Mouse (Mus musculus) CH12.LX (cell line): ENCODE measurements at regions not wholly inside any gene's neighbourhood (a gene's known extent, or its start where the extent isn't known, plus 50 kb on each side); places are given as distances from the start of the nearest gene placed in this dataset.

Experiments
- DNase-seq: peaks from one replicate; pipeline ENCODE4 v3.0.0-alpha.2; 2013; ENCODE audit errors: extremely low read depth
- H3K27ac ChIP-seq: 2 replicates; pipeline ENCODE4 v1.5.1; 2012; ENCODE audit warnings: low read depth, mild to moderate bottlenecking, control low read depth, moderate library complexity; ENCODE audit not compliant: insufficient read depth
- H3K27me3 ChIP-seq: replicated peaks from 2 replicates; pipeline ENCODE3; 2012; ENCODE audit warnings: inconsistent platforms
- H3K36me3 ChIP-seq, 2 experiments: replicated peaks in 1 of 2; 2 replicates each; pipeline versions ENCODE3 to v1.6.1; 2012; ENCODE audit warnings: inconsistent platforms in 1 of 2, low read length in 1 of 2, mild to moderate bottlenecking in 1 of 2, mixed read lengths in 1 of 2, moderate library complexity in 1 of 2; ENCODE audit not compliant: control insufficient read depth in 1 of 2, insufficient read depth in 1 of 2
- H3K4me1 ChIP-seq, 2 experiments: 2 replicates each; pipeline ENCODE4 v1.6.1; 2012; ENCODE audit warnings: inconsistent platforms in 1 of 2, moderate library complexity in 1 of 2; ENCODE audit not compliant: insufficient read depth in 2 of 2, control insufficient read depth in 1 of 2
- H3K4me2 ChIP-seq: 2 replicates; pipeline ENCODE4 v1.6.1; 2012; ENCODE audit warnings: low read depth, mild to moderate bottlenecking, control low read depth; ENCODE audit not compliant: poor library complexity, insufficient read depth, severe bottlenecking
- H3K4me3 ChIP-seq, 3 experiments: fragments of 150-350 bp in 1 of 3; sonication (generic) in 1 of 3; replicated peaks in 1 of 3; 2 replicates each; pipeline versions ENCODE3 to v1.5.1; 2011 to 2012; ENCODE audit warnings: low read depth in 2 of 3, low read length in 2 of 3, mild to moderate bottlenecking in 2 of 3, moderate library complexity in 2 of 3, control low read depth in 1 of 3, improper control_type of control experiment in 1 of 3, inconsistent platforms in 1 of 3, mixed read lengths in 1 of 3; ENCODE audit not compliant: poor library complexity in 1 of 3
- H3K79me2 ChIP-seq: replicated peaks from 2 replicates; pipeline ENCODE4 v1.6.1; 2012; ENCODE audit warnings: mild to moderate bottlenecking, moderate library complexity; ENCODE audit not compliant: control insufficient read depth, poor library complexity, insufficient read depth, severe bottlenecking; ENCODE audit errors: extremely low read depth
- H3K9ac ChIP-seq: 2 replicates; pipeline ENCODE4 v1.6.1; 2012; ENCODE audit warnings: low read depth, mild to moderate bottlenecking, control low read depth, moderate library complexity; ENCODE audit not compliant: insufficient read depth
- H3K9me3 ChIP-seq: replicated peaks from 2 replicates; pipeline ENCODE3; 2012; ENCODE audit warnings: low read length, inconsistent platforms, mixed read lengths
- ELF1 ChIP-seq: IDR thresholded peaks from 2 replicates; pipeline ENCODE4 v1.6.1; 2014; ENCODE audit warnings: low read depth, mild to moderate bottlenecking, inconsistent platforms, low read length, improper control_type of control experiment
- ETS1 ChIP-seq: conservative IDR thresholded peaks from 2 replicates; pipeline ENCODE4 v1.6.1; 2012; ENCODE audit warnings: low read depth, mild to moderate bottlenecking, inconsistent platforms, low read length, improper control_type of control experiment, moderate library complexity
- IRF4 ChIP-seq: IDR thresholded peaks from 2 replicates; pipeline ENCODE4 v1.6.1; 2014; ENCODE audit warnings: low read depth, mild to moderate bottlenecking, inconsistent platforms, low read length, improper control_type of control experiment
- JUND ChIP-seq: conservative IDR thresholded peaks from 2 replicates; pipeline ENCODE4 v1.6.1; 2011; ENCODE audit warnings: low read depth, low read length, improper control_type of control experiment
- MAZ ChIP-seq: IDR thresholded peaks from 2 replicates; pipeline ENCODE4 v1.6.1; 2012; ENCODE audit warnings: low read depth, mild to moderate bottlenecking, inconsistent platforms, low read length, improper control_type of control experiment, moderate library complexity
- MEF2A ChIP-seq: IDR thresholded peaks from 2 replicates; pipeline ENCODE4 v1.6.1; 2014; ENCODE audit warnings: low read depth, mild to moderate bottlenecking, inconsistent platforms, low read length, improper control_type of control experiment, borderline replicate concordance
- MXI1 ChIP-seq: IDR thresholded peaks from 2 replicates; pipeline ENCODE4 v1.6.1; 2011; ENCODE audit warnings: mild to moderate bottlenecking, low read depth, low read length, improper control_type of control experiment
- MYC ChIP-seq: IDR thresholded peaks from 2 replicates; pipeline ENCODE4 v1.6.1; 2011; ENCODE audit warnings: low read depth, mild to moderate bottlenecking, improper control_type of control experiment, low read length
- NELFE ChIP-seq: IDR thresholded peaks from 2 replicates; pipeline ENCODE4 v1.6.1; 2011; ENCODE audit warnings: low read depth, low read length, improper control_type of control experiment
- POLR2A ChIP-seq: IDR thresholded peaks from 2 replicates; pipeline ENCODE4 v1.6.1; 2011; ENCODE audit warnings: low read depth, mild to moderate bottlenecking, improper control_type of control experiment, low read length
- RAD21 ChIP-seq: IDR thresholded peaks from 2 replicates; pipeline ENCODE4 v1.6.1; 2011; ENCODE audit warnings: low read depth, mild to moderate bottlenecking, low read length, improper control_type of control experiment, moderate library complexity
- SIN3A ChIP-seq: IDR thresholded peaks from 2 replicates; pipeline ENCODE4 v1.6.1; 2012; ENCODE audit warnings: low read length, improper control_type of control experiment, inconsistent platforms
- UBTF ChIP-seq: IDR thresholded peaks from 2 replicates; pipeline ENCODE4 v1.6.1; 2012; ENCODE audit warnings: low read depth, mild to moderate bottlenecking, inconsistent platforms, low read length, improper control_type of control experiment, moderate library complexity
- USF1 ChIP-seq: IDR thresholded peaks from 2 replicates; pipeline ENCODE4 v1.6.1; 2014; ENCODE audit warnings: low read depth, mild to moderate bottlenecking, inconsistent platforms, low read length, improper control_type of control experiment
- ZNF384 ChIP-seq: IDR thresholded peaks from 2 replicates; pipeline ENCODE4 v1.6.1; 2012; ENCODE audit warnings: low read depth, low read length, improper control_type of control experiment, inconsistent platforms
- dilution Hi-C: fragments of 300-500 bp; cut with MboI; formaldehyde crosslinking; loops from 2 replicates; pipeline ENCODE4 v1.14.3; 2020; ENCODE audit warnings: low sequenced_read_pairs; ENCODE audit not compliant: extremely low pct_unique_long_range_greater_than_20kb, extremely low pct_ligation_motif_present
- in situ Hi-C: fragments of 300-500 bp; cut with MboI; formaldehyde crosslinking; loops from 3 replicates; pipeline ENCODE4 v1.14.3; 2019; ENCODE audit warnings: low sequenced_read_pairs, low pct_ligation_motif_present, low pct_unique_long_range_greater_than_20kb, mixed read lengths

- no peak overlapping the region for H3K4me2 ChIP-seq
- H3K27me3 ChIP-seq, result no peaks in the 10 kb centered on the region
- peaks cover 0 to 6% of the 10 kb centered on the region in 2 experiments; a peak in 2 of 4 replicates for H3K4me1 ChIP-seq
- dilution Hi-C loops, result no loop called here
- no peak overlapping the region for H3K27ac ChIP-seq
- in situ Hi-C loops, result no loop called here
- H3K79me2 ChIP-seq, result no peaks in the 10 kb centered on the region
- H3K4me3 ChIP-seq, result no peak overlapping the region
- DNase-seq, result peak; percentile 22
- peaks cover 1% of the 10 kb centered on the region for H3K9me3 ChIP-seq
- no peaks in the 10 kb centered on the region for H3K36me3 ChIP-seq
- TF ChIP-seq ZNF384 (no peak), JUND (no peak)
- no peak overlapping the region for H3K9ac ChIP-seq
Observed at GRCm38 (mm10) chr14:47857731-47858556, 209.7 kb downstream of the Ktn1 start.

GRCm38 (mm10) chr14:47862556-47862955, 214.3 kb downstream of the Ktn1 start:
- in situ Hi-C loops, result no loop called here

DNA sequence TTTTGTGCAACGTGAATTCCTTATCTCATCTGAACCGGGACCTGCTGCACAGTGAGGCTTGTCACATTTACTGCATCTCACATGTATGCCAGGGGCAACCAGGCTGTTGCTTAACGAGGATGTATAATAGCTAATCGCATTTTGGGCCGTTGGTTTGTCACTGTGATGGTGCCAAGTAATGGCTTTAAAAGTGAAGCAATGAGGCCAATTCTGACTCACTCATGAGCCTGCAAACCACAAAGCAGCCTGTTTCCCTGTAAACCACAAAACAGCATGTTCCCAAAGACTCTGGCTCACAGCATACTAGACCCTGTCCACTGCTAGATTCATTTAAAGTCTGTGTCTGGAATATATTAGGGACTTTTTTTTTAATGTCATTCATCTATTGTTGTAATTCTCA, 214.8 kb downstream of the Ktn1 start:
- dilution Hi-C loops, result no loop called here
- TF ChIP-seq JUND, result no peak
- TF ChIP-seq MEF2A, result no peak
- no peak for TF ChIP-seq MAZ
- TF ChIP-seq SIN3A, result no peak
- no peak for TF ChIP-seq IRF4
- no peak for TF ChIP-seq RAD21
- Histone ChIP-seq H3K4me1 (peaks cover 0 to 20% of the 10 kb centered on the region in 2 experiments; a peak in 2 of 4 replicates), H3K79me2 (no peaks in the 10 kb centered on the region), H3K36me3 (no peaks in the 10 kb centered on the region), H3K4me2 (no peak overlapping the region), H3K9me3 (peaks cover 1% of the 10 kb centered on the region), H3K27me3 (no peaks in the 10 kb centered on the region), H3K4me3 (no peak overlapping the region), H3K9ac (no peak overlapping the region), H3K27ac (no peak overlapping the region)
- DNase-seq, result peak; percentile 4
- in situ Hi-C loops, result no loop called here

More at GRCm38 (mm10) chr14:47862556-47862955, 214.3 kb downstream of the Ktn1 start:
- Histone ChIP-seq H3K9me3 (peaks cover 1% of the 10 kb centered on the region), H3K36me3 (no peaks in the 10 kb centered on the region), H3K4me1 (peaks cover 0 to 20% of the 10 kb centered on the region in 2 experiments; a peak in 2 of 4 replicates), H3K9ac (no peak overlapping the region), H3K27ac (no peak overlapping the region), H3K4me2 (no peak overlapping the region), H3K79me2 (no peaks in the 10 kb centered on the region), H3K4me3 (no peak overlapping the region), H3K27me3 (no peaks in the 10 kb centered on the region)
- no peak for TF ChIP-seq NELFE
- TF ChIP-seq MAZ, result no peak
- TF ChIP-seq ZNF384, result no peak
- TF ChIP-seq POLR2A, result no peak
- no peak for TF ChIP-seq USF1
- TF ChIP-seq ETS1, result no peak
- TF ChIP-seq MYC, result no peak
- TF ChIP-seq ELF1, result no peak
- TF ChIP-seq RAD21, result no peak
- TF ChIP-seq MXI1, result no peak
- TF ChIP-seq UBTF, result no peak
- dilution Hi-C loops, result no loop called here
- DNase-seq, result no peak
